Mouse (Mus musculus): ENCODE results near the gene Cbx3.

DNA sequence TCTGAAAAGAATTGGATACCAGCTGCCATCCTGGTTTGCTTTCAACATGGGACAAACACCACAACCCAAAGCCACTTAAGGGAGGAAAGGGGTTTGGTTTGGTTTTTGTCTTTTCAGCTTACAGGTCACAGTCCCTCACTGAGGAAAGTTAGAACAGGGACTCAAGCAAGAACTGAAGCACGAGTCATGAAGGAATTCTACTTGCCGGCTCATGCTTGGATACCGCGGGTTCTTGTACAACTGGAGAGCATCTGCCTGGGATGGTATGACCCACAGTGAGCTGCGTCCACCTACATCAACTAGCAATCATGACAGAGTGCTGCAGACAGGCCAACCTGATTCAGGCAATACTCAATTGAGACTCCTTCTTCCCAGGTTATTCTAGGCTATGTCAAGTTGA lies 16.6 kb downstream of the Cbx3 start:
- TF ChIP-seq CTCF (IDR thresholded peaks at IDR 0.05; ENCODE audit: extremely low read depth, insufficient read depth, insufficient read length, insufficient replicate concordance) (no peak), POLR2A (IDR thresholded peaks at IDR 0.05; ENCODE audit: low read depth, low read length) (no peak)
